Mouse (Mus musculus) CH12.LX (cell line): ENCODE results near the gene Tmem178b.

Experiments
- CTCF ChIP-seq, 2 experiments: IDR thresholded peaks in 1 of 2; conservative IDR thresholded peaks in 1 of 2; 2 replicates each; pipeline ENCODE4 v1.5.1; 2011 to 2012; ENCODE audit warnings: low read depth in 2 of 2, low read length in 2 of 2, improper control_type of control experiment in 1 of 2, inconsistent platforms in 1 of 2, mild to moderate bottlenecking in 1 of 2, moderate library complexity in 1 of 2
- EP300 ChIP-seq: IDR thresholded peaks from 2 replicates; pipeline ENCODE4 v1.6.1; 2011; ENCODE audit warnings: low read length, improper control_type of control experiment
- HCFC1 ChIP-seq: IDR thresholded peaks from 2 replicates; pipeline ENCODE4 v1.6.1; 2012; ENCODE audit warnings: low read depth, mild to moderate bottlenecking, inconsistent platforms, low read length, improper control_type of control experiment
- NELFE ChIP-seq: IDR thresholded peaks from 2 replicates; pipeline ENCODE4 v1.6.1; 2011; ENCODE audit warnings: low read depth, low read length, improper control_type of control experiment
- NRF1 ChIP-seq: IDR thresholded peaks from 2 replicates; pipeline ENCODE4 v1.6.1; 2014; ENCODE audit warnings: low read depth, mild to moderate bottlenecking, inconsistent platforms, low read length, improper control_type of control experiment, moderate library complexity
- POLR2A ChIP-seq: IDR thresholded peaks from 2 replicates; pipeline ENCODE4 v1.6.1; 2011; ENCODE audit warnings: low read depth, mild to moderate bottlenecking, improper control_type of control experiment, low read length
- POLR2AphosphoS2 ChIP-seq: IDR thresholded peaks from 2 replicates; pipeline ENCODE4 v1.6.1; 2011; ENCODE audit warnings: low read depth, low read length, improper control_type of control experiment
- USF1 ChIP-seq: IDR thresholded peaks from 2 replicates; pipeline ENCODE4 v1.6.1; 2014; ENCODE audit warnings: low read depth, mild to moderate bottlenecking, inconsistent platforms, low read length, improper control_type of control experiment
- ZKSCAN1 ChIP-seq: IDR thresholded peaks from 2 replicates; pipeline ENCODE4 v1.6.1; 2012; ENCODE audit warnings: low read depth, inconsistent platforms, low read length, improper control_type of control experiment, borderline replicate concordance

DNA sequence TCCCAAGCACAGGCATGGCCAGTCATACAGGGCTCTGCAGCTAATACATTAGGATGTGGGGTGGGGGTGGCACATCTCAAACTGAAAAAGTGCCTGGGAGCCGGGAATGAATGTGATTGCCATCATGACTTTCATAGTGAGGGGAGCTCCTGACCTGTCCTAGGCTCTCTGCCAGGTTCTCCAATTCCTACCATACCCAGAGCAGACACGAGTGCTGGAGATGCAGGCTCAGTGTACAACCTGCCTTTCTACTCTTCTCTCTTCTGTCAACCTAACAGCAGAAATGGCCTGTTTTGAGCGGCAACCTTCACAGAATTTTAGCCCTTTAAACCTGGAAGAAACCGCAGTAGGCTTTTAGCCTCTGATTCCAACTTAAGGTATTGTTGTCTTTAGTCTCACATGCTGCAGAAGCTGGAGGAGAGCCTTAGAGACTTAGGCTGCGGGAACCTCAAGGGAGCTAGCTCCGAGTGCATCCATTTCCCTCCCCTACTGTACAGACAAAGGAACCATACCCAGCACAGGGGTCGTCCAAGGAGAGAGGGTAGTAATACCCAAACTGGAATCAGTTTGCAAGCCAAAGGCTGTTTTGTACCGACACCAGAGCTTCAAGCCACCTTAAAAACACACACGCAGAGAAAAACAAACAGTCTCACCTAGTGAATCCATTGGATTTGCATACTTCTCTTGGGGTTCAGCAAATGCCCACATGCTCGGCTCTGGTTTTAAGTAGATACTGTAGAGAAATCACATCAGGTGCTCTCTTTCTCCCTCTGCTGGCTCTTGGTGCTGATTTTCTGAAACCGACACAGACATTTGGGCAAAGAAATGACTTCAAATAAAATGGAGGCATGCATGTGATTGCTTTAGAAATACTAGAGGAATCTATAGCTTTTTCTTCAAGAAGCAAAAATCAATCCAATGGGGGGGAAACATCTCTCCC lies 176.2 kb downstream of the Tmem178b start:
- TF ChIP-seq CTCF (conservative IDR thresholded peaks at IDR 0.05 in 1 of 2, IDR thresholded peaks at IDR 0.05 in 1 of 2; ENCODE audit: low read depth in 2 of 2, low read length in 2 of 2) (peak in 1 of 2 experiments; percentile 53; a peak in 2 of 4 replicates), POLR2A (no peak), NRF1 (no peak), ZKSCAN1 (no peak), EP300 (no peak), POLR2AphosphoS2 (no peak), USF1 (no peak), NELFE (no peak), HCFC1 (no peak)
